Mouse (Mus musculus): ENCODE measurements around the gene Bbof1. TPM values are rescaled to one million over a fixed set of nuclear protein-coding genes. Genes with fewer than 3 reads are reported as not detected.

Bbof1 gene
- total RNA-seq, 1 experiment, result 1.2 TPM

DNA sequence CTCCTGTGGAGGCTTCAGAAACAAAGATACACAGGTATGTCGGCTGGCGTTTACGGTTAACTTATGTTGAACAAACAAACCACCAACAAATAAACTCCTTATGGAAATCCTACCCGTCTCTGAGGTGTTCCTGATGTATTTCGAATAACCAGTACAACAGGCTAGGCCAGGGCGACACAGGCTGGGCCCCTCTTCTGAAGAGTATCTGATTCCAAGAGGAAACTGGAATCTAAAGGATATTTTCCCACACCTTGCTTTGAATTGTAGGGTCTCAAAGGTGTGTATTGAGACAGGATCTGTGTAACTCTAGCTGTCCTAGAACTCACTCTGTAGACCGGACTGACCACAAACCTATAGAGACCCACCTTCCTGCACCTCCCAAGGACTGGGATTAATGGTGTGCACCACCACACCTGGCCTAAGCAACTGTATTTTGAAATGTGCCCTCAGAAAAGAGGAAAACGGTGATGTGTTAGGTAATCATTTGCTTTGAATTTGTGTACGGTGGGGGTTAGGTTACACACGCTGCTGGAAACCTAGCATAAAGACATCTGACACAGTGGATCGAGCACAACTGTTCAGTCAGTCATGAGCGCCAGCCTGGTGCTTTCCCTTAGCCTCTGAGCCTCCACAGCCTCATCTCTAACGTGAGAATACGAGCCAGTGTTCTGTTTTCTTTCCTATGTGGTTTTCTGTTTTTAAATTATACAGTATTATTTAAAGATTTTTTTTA, 11.8 kb upstream of the Bbof1 start:
- Histone ChIP-seq H3K9me3 (ENCODE audit: control insufficient read depth, insufficient read depth, low read depth, low read length) (no peaks in the 10 kb centered on the region), H3K36me3 (ENCODE audit: control insufficient read depth, insufficient read depth, low read length, poor library complexity, severe bottlenecking) (no peaks in the 10 kb centered on the region), H3K4me3 (ENCODE audit: insufficient read depth in 1 of 2, low read depth in 1 of 2, low read length in 2 of 2, poor library complexity in 1 of 2, severe bottlenecking in 1 of 2) (no peak overlapping the region), H3K27ac (ENCODE audit: insufficient read depth, low read depth, low read length, poor library complexity, severe bottlenecking) (no peak overlapping the region), H3K4me1 (ENCODE audit: control insufficient read depth in 2 of 2, insufficient read depth in 2 of 2, low read length in 2 of 2, poor library complexity in 1 of 2) (peaks cover 0 to 2% of the 10 kb centered on the region in 2 experiments; a peak in 1 of 4 replicates), H3K9ac (ENCODE audit: insufficient read depth, low read depth, low read length, poor library complexity, severe bottlenecking) (no peak overlapping the region)
- TF ChIP-seq MAFK (IDR thresholded peaks at IDR 0.05; ENCODE audit: insufficient read depth, low read depth, low read length), result no peak
- TF ChIP-seq CHD2 (IDR thresholded peaks at IDR 0.05; ENCODE audit: low read depth, low read length), result no peak
- no peak for TF ChIP-seq ZNF384 (IDR thresholded peaks at IDR 0.05; ENCODE audit: low read depth, low read length)
- no peak for TF ChIP-seq HCFC1 (IDR thresholded peaks at IDR 0.05; ENCODE audit: borderline replicate concordance, insufficient read depth, low read length)
- no peak for TF ChIP-seq ZC3H11A (IDR thresholded peaks at IDR 0.05; ENCODE audit: borderline replicate concordance, low read depth, low read length)
- DNase-seq (ENCODE audit: low read depth, low spot score), result no peak
- in situ Hi-C loops (cut with MboI; ENCODE audit: low sequenced_read_pairs in 2 of 2, unreplicated experiment in 2 of 2), result no loop called here

DNA sequence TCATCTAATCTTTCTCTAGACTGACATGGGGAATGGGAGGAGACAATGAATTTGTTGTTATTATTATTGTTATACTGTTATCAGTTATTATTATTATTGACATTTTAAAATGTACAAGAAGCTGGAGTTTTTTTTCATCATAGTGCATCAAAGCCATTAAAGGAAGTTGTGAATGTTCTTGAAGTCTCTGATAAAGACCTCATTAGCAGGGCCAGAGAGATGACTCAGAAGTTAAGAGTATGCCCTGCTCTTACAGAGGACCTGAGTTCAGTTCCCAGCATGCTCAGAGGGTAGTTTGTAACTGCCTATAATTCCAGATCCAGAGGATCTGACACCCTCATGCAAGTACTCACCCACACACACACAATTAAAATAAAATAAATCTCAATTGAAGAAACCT, 11.2 kb upstream of the Bbof1 start:
- H3K9ac ChIP-seq (ENCODE audit: insufficient read depth, low read depth, low read length, poor library complexity, severe bottlenecking), result no peak overlapping the region
- no peak for DNase-seq (ENCODE audit: low read depth, low spot score)
- peaks cover 0 to 2% of the 10 kb centered on the region in 2 experiments; a peak in 1 of 4 replicates for H3K4me1 ChIP-seq (ENCODE audit: control insufficient read depth in 2 of 2, insufficient read depth in 2 of 2, low read length in 2 of 2, poor library complexity in 1 of 2)
- TF ChIP-seq CHD2 (IDR thresholded peaks at IDR 0.05; ENCODE audit: low read depth, low read length) (no peak), MAFK (IDR thresholded peaks at IDR 0.05; ENCODE audit: insufficient read depth, low read depth, low read length) (no peak), ZC3H11A (IDR thresholded peaks at IDR 0.05; ENCODE audit: borderline replicate concordance, low read depth, low read length) (no peak), ZNF384 (IDR thresholded peaks at IDR 0.05; ENCODE audit: low read depth, low read length) (no peak), HCFC1 (IDR thresholded peaks at IDR 0.05; ENCODE audit: borderline replicate concordance, insufficient read depth, low read length) (no peak)
- no peak overlapping the region for H3K27ac ChIP-seq (ENCODE audit: insufficient read depth, low read depth, low read length, poor library complexity, severe bottlenecking)
- no peak overlapping the region for H3K4me3 ChIP-seq (ENCODE audit: insufficient read depth in 1 of 2, low read depth in 1 of 2, low read length in 2 of 2, poor library complexity in 1 of 2, severe bottlenecking in 1 of 2)
- no peaks in the 10 kb centered on the region for H3K36me3 ChIP-seq (ENCODE audit: control insufficient read depth, insufficient read depth, low read length, poor library complexity, severe bottlenecking)
- in situ Hi-C loops (cut with MboI; ENCODE audit: low sequenced_read_pairs in 2 of 2, unreplicated experiment in 2 of 2), result no loop called here
- no peaks in the 10 kb centered on the region for H3K9me3 ChIP-seq (ENCODE audit: control insufficient read depth, insufficient read depth, low read depth, low read length)

DNA sequence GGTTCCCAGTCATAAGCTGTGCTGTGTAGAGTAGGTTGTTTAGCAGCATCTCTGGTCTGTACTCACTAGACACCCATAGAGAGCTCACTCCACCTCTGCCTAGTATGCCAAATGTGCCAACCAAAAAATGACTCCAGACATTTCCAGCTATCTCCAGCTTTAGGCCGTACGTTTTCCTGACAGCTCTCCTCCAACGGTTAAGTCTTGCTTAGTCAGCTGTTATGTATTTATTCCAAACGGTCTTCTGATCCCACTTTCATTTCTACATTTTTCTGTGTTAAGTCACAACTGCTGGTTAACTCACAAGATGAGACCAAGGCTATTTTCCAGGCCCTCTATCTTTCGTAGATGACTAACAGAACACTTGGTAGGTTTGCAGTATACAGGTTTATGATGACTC, 10.2 kb upstream of the Bbof1 start:
- peaks cover 0 to 2% of the 10 kb centered on the region in 2 experiments; a peak in 1 of 4 replicates for H3K4me1 ChIP-seq (ENCODE audit: control insufficient read depth in 2 of 2, insufficient read depth in 2 of 2, low read length in 2 of 2, poor library complexity in 1 of 2)
- no peak overlapping the region for H3K9ac ChIP-seq (ENCODE audit: insufficient read depth, low read depth, low read length, poor library complexity, severe bottlenecking)
- in situ Hi-C loops (cut with MboI; ENCODE audit: low sequenced_read_pairs in 2 of 2, unreplicated experiment in 2 of 2), result no loop called here
- H3K27ac ChIP-seq (ENCODE audit: insufficient read depth, low read depth, low read length, poor library complexity, severe bottlenecking), result no peak overlapping the region
- no peak overlapping the region for H3K4me3 ChIP-seq (ENCODE audit: insufficient read depth in 1 of 2, low read depth in 1 of 2, low read length in 2 of 2, poor library complexity in 1 of 2, severe bottlenecking in 1 of 2)
- DNase-seq (ENCODE audit: low read depth, low spot score), result no peak
- no peaks in the 10 kb centered on the region for H3K36me3 ChIP-seq (ENCODE audit: control insufficient read depth, insufficient read depth, low read length, poor library complexity, severe bottlenecking)
- TF ChIP-seq MAFK (IDR thresholded peaks at IDR 0.05; ENCODE audit: insufficient read depth, low read depth, low read length) (no peak), HCFC1 (IDR thresholded peaks at IDR 0.05; ENCODE audit: borderline replicate concordance, insufficient read depth, low read length) (no peak), CHD2 (IDR thresholded peaks at IDR 0.05; ENCODE audit: low read depth, low read length) (no peak), ZNF384 (IDR thresholded peaks at IDR 0.05; ENCODE audit: low read depth, low read length) (no peak), ZC3H11A (IDR thresholded peaks at IDR 0.05; ENCODE audit: borderline replicate concordance, low read depth, low read length) (no peak)
- H3K9me3 ChIP-seq (ENCODE audit: control insufficient read depth, insufficient read depth, low read depth, low read length), result no peaks in the 10 kb centered on the region

DNA sequence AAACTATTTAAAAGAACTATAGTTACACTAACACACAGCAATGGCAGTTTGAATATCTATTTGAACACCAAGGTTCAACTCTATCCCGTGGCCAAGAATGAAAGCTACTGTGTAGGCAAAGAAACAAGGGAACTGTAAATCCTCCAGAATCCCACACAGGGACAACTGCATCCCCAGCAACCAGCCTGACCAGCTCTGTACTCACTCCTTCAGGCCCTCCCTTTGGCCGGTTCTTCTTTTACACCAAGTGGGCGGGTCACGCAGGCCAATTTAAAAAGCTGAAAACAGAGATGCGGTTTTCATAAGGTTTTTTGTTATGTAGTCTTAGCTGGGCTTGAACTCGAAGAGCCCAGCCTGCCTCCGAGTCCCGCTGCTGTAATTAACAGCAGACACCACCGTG, 9.7 kb upstream of the Bbof1 start:
- Histone ChIP-seq H3K9ac (ENCODE audit: insufficient read depth, low read depth, low read length, poor library complexity, severe bottlenecking) (no peak overlapping the region), H3K4me3 (ENCODE audit: insufficient read depth in 1 of 2, low read depth in 1 of 2, low read length in 2 of 2, poor library complexity in 1 of 2, severe bottlenecking in 1 of 2) (no peak overlapping the region; a peak in 1 of 4 replicates), H3K9me3 (ENCODE audit: control insufficient read depth, insufficient read depth, low read depth, low read length) (no peaks in the 10 kb centered on the region), H3K27ac (ENCODE audit: insufficient read depth, low read depth, low read length, poor library complexity, severe bottlenecking) (no peak overlapping the region), H3K4me1 (ENCODE audit: control insufficient read depth in 2 of 2, insufficient read depth in 2 of 2, low read length in 2 of 2, poor library complexity in 1 of 2) (peaks cover 0 to 2% of the 10 kb centered on the region in 2 experiments; a peak in 1 of 4 replicates), H3K36me3 (ENCODE audit: control insufficient read depth, insufficient read depth, low read length, poor library complexity, severe bottlenecking) (no peaks in the 10 kb centered on the region)
- TF ChIP-seq HCFC1 (IDR thresholded peaks at IDR 0.05; ENCODE audit: borderline replicate concordance, insufficient read depth, low read length) (no peak), CHD2 (IDR thresholded peaks at IDR 0.05; ENCODE audit: low read depth, low read length) (no peak), ZNF384 (IDR thresholded peaks at IDR 0.05; ENCODE audit: low read depth, low read length) (no peak), ZC3H11A (IDR thresholded peaks at IDR 0.05; ENCODE audit: borderline replicate concordance, low read depth, low read length) (no peak), MAFK (IDR thresholded peaks at IDR 0.05; ENCODE audit: insufficient read depth, low read depth, low read length) (no peak)
- no peak for DNase-seq (ENCODE audit: low read depth, low spot score)
- in situ Hi-C loops (cut with MboI; ENCODE audit: low sequenced_read_pairs in 2 of 2, unreplicated experiment in 2 of 2), result no loop called here
